Mouse (Mus musculus) liver, postnatal 0 days (tissue): Measurements from ENCODE around the gene Vps37d. TPM values are rescaled to one million over a fixed set of nuclear protein-coding genes. Genes with fewer than 3 reads are reported as not detected.

ENCODE experiments used
- ATAC-seq: fragments of 200-750 bp; cut with Nextera tagmentation; 2 replicates; pipeline ENCODE4 v1.8.0; 2017; ENCODE audit warnings: mild to moderate bottlenecking, moderate library complexity
- DNase-seq: peaks from one replicate; pipeline ENCODE4 v3.0.0-alpha.2; 2016
- H3K27ac ChIP-seq: fragments of 300-500 bp; sonication (generic); 2 replicates; pipeline ENCODE4 v1.5.1; 2014; ENCODE audit warnings: antibody characterized with exemption, moderate library complexity, mild to moderate bottlenecking, low read depth
- H3K27me3 ChIP-seq: fragments of 300-500 bp; sonication (generic); 2 replicates; pipeline ENCODE4 v1.6.1; 2014; ENCODE audit warnings: low read length, control low read depth, mixed read lengths; ENCODE audit not compliant: insufficient read depth
- H3K36me3 ChIP-seq: fragments of 300-500 bp; sonication (generic); replicated peaks from 2 replicates; pipeline ENCODE4 v1.6.1; 2014; ENCODE audit warnings: mild to moderate bottlenecking, control low read depth, low read length, moderate library complexity, mixed read lengths; ENCODE audit not compliant: insufficient read depth
- H3K4me1 ChIP-seq: fragments of 300-500 bp; sonication (generic); 2 replicates; pipeline ENCODE4 v1.6.1; 2014; ENCODE audit warnings: antibody characterized with exemption, mild to moderate bottlenecking, control low read depth; ENCODE audit not compliant: insufficient read depth
- H3K4me2 ChIP-seq: fragments of 300-500 bp; sonication (generic); 2 replicates; pipeline ENCODE4 v1.6.1; 2014; ENCODE audit warnings: low read depth, mild to moderate bottlenecking, low read length, moderate library complexity, mixed read lengths
- H3K4me3 ChIP-seq: fragments of 300-500 bp; sonication (generic); 2 replicates; pipeline ENCODE4 v1.5.1; 2014; ENCODE audit warnings: low read depth, low read length
- H3K9ac ChIP-seq: fragments of 300-500 bp; sonication (generic); replicated peaks from 2 replicates; pipeline ENCODE4 v1.6.1; 2014; ENCODE audit warnings: mild to moderate bottlenecking, moderate library complexity
- H3K9me3 ChIP-seq: fragments of 300-500 bp; sonication (generic); 2 replicates; pipeline ENCODE4 v1.6.1; 2016; ENCODE audit warnings: mild to moderate bottlenecking, control low read depth, low read length, mixed read lengths
- CTCF ChIP-seq: sonication (generic); IDR thresholded peaks from 2 replicates; pipeline ENCODE4 v1.5.1; 2016; ENCODE audit warnings: antibody characterized with exemption, low read depth
- EP300 ChIP-seq: IDR thresholded peaks from 2 replicates; pipeline ENCODE4 v1.6.1; 2016; ENCODE audit warnings: antibody characterized with exemption, low read depth, mild to moderate bottlenecking
- WGBS: fragments of 180-500 bp; shearing (Covaris S2); extraction: QIAGEN DNeasy Blood & Tissue Kit; methylation state at CpG from one replicate; pipeline ENCODE4 v1.1.7; 2014; ENCODE audit not compliant: insufficient replicate concordance; 5-methylcytosine and 5-hydroxymethylcytosine counted together
- polyA plus RNA-seq: library from polyadenylated mRNA; unstranded; fragments of >200 nt; fragmentation: Nextera tagmentation; extraction: Ambion mirVana; gene quantifications from 2 replicates; pipeline ENCODE4 v1.2.1, GENCODE M21; 2015

The Vps37d gene
- polyA plus RNA-seq, 1 experiment from 2014 or later = 0.80 TPM

DNA sequence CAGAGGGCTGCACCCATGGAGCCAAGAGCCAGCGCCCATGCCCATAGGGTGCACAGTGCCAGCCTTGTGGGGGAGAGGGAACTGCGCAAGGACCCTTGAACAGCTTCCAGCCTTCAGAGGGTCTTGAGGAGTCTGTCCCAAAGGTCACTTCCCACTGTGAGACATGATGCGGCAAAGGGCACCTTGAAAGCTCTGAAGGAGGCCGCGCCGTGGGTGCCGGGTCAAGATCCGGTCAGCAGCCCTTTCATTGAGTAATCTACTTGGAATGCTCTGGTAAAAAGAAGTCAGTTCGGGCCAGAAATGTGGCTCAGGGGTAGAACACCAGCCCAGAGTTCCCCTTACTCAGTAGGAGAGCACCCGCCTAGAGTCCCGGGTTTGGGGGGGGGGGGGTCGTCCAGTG lies 35.7 kb upstream of the Vps37d start:
- no peak for TF ChIP-seq CTCF
- TF ChIP-seq EP300 = no peak
- Histone ChIP-seq H3K9me3 (no peaks in the 10 kb centered on the region), H3K36me3 (no peaks in the 10 kb centered on the region), H3K9ac (no peak overlapping the region), H3K27me3 (0 out of 2 replicates have a peak, but pooled peaks cover 3% of the 10 kb centered on the region), H3K27ac (no peak overlapping the region), H3K4me3 (no peak overlapping the region), H3K4me1 (peaks cover 11% of the 10 kb centered on the region), H3K4me2 (no peak overlapping the region)
- DNase-seq (no peak), ATAC-seq (no peak)
- 79% methylated on average over 12 of the region's 12 CpGs for WGBS

- Histone ChIP-seq H3K4me1 (peaks cover 11% of the 10 kb centered on the region), H3K9ac (no peak overlapping the region), H3K27me3 (peaks cover 28% of the 10 kb centered on the region), H3K4me3 (no peak overlapping the region), H3K9me3 (no peaks in the 10 kb centered on the region), H3K36me3 (no peaks in the 10 kb centered on the region), H3K27ac (no peak overlapping the region), H3K4me2 (no peak overlapping the region)
- TF ChIP-seq EP300 (no peak), CTCF (no peak)
- ATAC-seq (no peak), DNase-seq (no peak)
- WGBS = 41% methylated on average over 6 of the region's 6 CpGs
Measured at GRCm38 (mm10) chr5:135109976-135110375, 31.9 kb upstream of the Vps37d start.

DNA sequence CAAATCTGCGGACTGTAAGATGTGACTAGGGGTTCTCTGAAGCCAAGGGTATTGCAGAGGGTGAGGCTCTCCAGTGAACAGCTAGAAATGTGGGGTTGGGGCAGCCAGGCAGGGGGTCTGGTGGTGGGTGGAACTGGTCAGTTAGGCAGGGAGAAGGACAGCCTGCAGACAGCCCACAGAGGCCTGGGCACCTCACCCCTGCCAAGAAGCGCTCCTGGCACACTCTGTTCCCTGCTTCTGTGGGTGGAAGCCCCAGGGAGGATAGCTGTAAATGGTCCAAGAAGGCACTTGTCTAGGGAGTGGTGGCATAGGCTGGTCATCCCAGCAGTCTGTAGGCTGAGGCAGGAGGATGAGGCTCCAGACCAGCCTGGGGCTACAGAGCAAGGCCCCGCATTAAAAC lies 31.4 kb upstream of the Vps37d start:
- Histone ChIP-seq H3K9ac (no peak overlapping the region), H3K36me3 (no peaks in the 10 kb centered on the region), H3K4me1 (peaks cover 11% of the 10 kb centered on the region), H3K4me2 (peak overlapping the region; percentile 76), H3K4me3 (no peak overlapping the region), H3K27ac (peak overlapping the region; percentile 95), H3K9me3 (no peaks in the 10 kb centered on the region), H3K27me3 (peaks cover 28% of the 10 kb centered on the region)
- WGBS = 76% methylated on average over 3 of the region's 3 CpGs
- DNase-seq = no peak
- TF ChIP-seq CTCF (no peak), EP300 (no peak)
- no peak for ATAC-seq

GRCm38 (mm10) chr5:135109017-135109416 lies 31.0 kb upstream of the Vps37d start:
- no peaks in the 10 kb centered on the region for H3K9me3 ChIP-seq
- DNase-seq (no peak), ATAC-seq (no peak)
- H3K4me1 ChIP-seq = peaks cover 11% of the 10 kb centered on the region
- H3K27me3 ChIP-seq = peaks cover 28% of the 10 kb centered on the region
- H3K36me3 ChIP-seq = no peaks in the 10 kb centered on the region
- TF ChIP-seq CTCF (no peak), EP300 (no peak)
- peak overlapping the region; percentile 44; the same call in 1 of the 2 replicates for H3K9ac ChIP-seq
- WGBS = 39% methylated on average over 6 of the region's 6 CpGs
- peak overlapping the region; percentile 76 for H3K4me2 ChIP-seq
- H3K4me3 ChIP-seq = no peak overlapping the region
- H3K27ac ChIP-seq = peak overlapping the region; percentile 95

DNA sequence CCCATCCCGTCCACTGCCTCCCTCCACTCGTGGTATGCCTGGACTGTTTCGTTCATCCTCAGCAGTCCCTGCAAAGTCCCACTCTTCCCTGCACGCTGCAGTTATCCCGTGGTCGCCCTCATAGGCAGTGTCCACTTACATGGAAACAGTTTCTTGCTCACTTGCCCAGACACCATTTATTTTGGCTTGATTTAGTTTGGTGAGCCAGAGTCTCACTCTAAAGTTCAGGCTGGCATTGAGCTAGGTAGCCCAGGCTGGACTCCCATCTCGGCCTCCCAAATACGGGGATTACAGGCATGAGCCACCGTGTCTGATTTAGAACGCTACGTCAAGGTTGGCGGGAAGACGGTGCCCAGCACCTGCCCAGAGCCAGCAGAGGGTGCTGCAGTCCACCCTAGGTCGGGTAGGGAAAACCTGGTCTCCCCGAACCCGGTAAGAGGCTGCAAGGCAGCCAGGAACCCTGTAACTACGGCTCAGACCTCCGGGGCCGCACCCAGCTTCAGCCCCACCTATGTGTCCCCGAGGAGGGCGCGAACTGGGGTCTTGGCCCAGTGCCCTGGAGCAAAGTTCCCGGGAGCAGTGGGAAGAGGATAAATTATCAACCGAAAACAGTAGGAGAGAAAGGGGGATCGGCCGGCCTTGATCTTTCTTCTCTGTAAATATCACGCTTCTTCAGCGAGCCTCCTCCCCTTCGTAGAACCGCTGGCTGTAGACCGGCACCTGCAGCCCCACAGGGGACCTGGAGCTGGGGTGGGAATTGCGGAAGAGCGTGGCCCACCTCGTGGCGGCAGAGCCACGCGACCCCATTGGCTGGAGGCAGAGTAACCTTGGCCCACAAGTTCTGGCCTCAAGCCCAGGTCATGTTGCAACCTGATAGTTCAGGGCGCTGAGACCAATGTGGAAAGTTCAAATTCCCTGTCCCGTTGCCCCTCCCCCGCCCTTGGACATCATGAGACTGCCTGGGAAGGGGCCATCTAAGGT lies 29.7 kb upstream of the Vps37d start:
- TF ChIP-seq CTCF (peak; percentile 74), EP300 (peak; percentile 82)
- H3K4me2 ChIP-seq = peak overlapping the region; percentile 76
- peaks cover 11% of the 10 kb centered on the region for H3K4me1 ChIP-seq
- peak overlapping the region; percentile 95 for H3K27ac ChIP-seq
- H3K27me3 ChIP-seq = peaks cover 28% of the 10 kb centered on the region
- no peaks in the 10 kb centered on the region for H3K36me3 ChIP-seq
- DNase-seq (peak; percentile 88), ATAC-seq (peak; percentile 86)
- H3K9me3 ChIP-seq = no peaks in the 10 kb centered on the region
- WGBS = 9% methylated on average over 40 of the region's 40 CpGs
- peak overlapping the region; percentile 73 for H3K9ac ChIP-seq
- H3K4me3 ChIP-seq = peak overlapping the region; percentile 58

DNA sequence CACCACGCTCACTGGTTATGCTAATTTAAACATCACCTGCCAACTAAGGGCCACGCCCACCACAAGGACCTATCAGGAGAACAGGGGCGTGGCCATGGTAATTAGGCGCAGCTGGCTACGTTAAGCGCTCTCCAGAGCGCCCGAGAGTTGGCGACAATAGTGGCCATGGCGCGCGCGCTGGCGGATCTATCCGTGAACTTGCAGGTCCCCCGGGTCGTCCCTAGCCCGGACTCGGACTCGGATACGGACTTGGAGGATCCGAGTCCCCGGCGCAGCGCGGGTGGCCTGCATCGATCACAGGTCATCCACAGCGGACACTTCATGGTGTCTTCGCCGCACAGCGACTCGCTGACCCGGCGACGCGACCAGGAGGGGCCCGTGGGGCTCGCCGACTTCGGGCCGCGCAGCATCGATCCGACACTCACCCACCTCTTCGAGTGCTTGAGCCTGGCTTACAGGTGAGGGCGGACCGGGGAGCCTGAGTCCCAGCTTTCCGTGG lies 28.7 kb upstream of the Vps37d start:
- peaks cover 28% of the 10 kb centered on the region for H3K27me3 ChIP-seq
- peak overlapping the region; percentile 95 for H3K27ac ChIP-seq
- TF ChIP-seq CTCF (no peak), EP300 (0 out of 2 replicates have a peak, but pooled peaks have one; percentile 31)
- peak overlapping the region; percentile 73 for H3K9ac ChIP-seq
- DNase-seq (peak; percentile 86), ATAC-seq (peak; percentile 65)
- no peaks in the 10 kb centered on the region for H3K9me3 ChIP-seq
- H3K4me2 ChIP-seq = peak overlapping the region; percentile 76
- no peaks in the 10 kb centered on the region for H3K36me3 ChIP-seq
- WGBS = under 1% methylated on average over 48 of the region's 48 CpGs
- peaks cover 11% of the 10 kb centered on the region for H3K4me1 ChIP-seq
- H3K4me3 ChIP-seq = peak overlapping the region; percentile 58
